Mouse (Mus musculus): ENCODE data around the gene Zbtb32.

DNA sequence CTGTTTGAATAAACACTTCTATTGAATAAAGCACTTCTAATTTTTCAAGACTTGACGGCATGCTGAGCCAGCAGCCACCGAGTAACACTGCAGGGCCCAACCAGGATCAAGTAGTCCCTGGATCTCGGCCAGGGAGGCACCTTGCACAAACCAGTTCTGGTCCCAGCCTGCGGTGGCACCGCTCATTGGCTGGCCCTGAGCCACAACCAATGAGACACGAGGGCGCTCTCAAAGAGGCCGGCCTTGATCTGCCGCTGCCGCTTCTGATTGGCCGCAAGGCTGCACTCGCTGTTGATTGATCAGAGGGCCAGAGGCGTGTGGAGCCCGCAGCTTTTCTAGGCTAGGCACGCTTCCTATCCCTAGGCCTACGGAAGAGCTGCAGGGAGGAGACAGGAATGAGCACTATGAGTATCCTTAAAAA, 1.2 kb upstream of the Zbtb32 start:
- no peak for TF ChIP-seq CTCF (conservative IDR thresholded peaks at IDR 0.05 in 1 of 2, IDR thresholded peaks at IDR 0.05 in 1 of 2; ENCODE audit: low read depth in 2 of 2, low read length in 2 of 2)
- no peak for TF ChIP-seq MYC (IDR thresholded peaks at IDR 0.05; ENCODE audit: low read depth, low read length)
- TF ChIP-seq MAZ (IDR thresholded peaks at IDR 0.05; ENCODE audit: low read depth, low read length), result no peak
- TF ChIP-seq HCFC1 (IDR thresholded peaks at IDR 0.05; ENCODE audit: low read depth, low read length), result no peak
- TF ChIP-seq E2F4 (IDR thresholded peaks at IDR 0.05; ENCODE audit: insufficient replicate concordance, low read depth, low read length), result no peak
- TF ChIP-seq EP300 (IDR thresholded peaks at IDR 0.05; ENCODE audit: low read length), result no peak

Measured in CH12.LX (cell line).